ENCODE assay signal across 8 mouse cellular contexts in the genomic region with DNA sequence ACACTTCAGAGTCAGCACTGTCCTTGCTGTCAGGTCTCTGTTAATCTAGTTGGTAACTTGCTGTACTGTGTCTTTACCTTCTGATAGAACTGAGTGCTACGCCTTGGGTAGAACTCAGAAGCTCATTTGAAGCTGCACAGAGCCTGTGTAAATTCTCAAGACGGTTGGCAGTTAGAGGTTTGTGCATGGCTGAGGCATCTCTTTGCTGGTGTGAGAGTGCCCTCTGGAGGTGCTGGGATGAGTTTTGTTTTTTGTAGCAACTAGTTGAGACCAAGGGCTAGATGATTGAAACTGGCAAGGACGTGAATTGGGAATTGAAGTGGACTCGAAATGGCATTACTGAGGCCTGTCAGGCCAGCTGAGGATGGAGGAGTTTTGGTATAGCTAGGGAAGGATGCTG. TPM values are rescaled to one million over a fixed set of nuclear protein-coding genes. Genes with fewer than 3 reads are reported as not detected.
DNase-seq lines count a peak whose midpoint lies in the region; ATAC-seq and TF ChIP-seq lines count a peak whose summit lies in the region.

No protein-coding gene starts in this region.

- WGBS in heart, embryonic 11.5 days (ENCODE audit: insufficient replicate concordance) = 50% methylated on average over 4 of the region's 4 CpGs
- 44% methylated on average over 4 of the region's 4 CpGs for WGBS in lung, postnatal 0 days

- H3K36me3 ChIP-seq in heart, embryonic 11.5 days (ENCODE audit: control insufficient read depth, insufficient read depth, low read length) = 0 out of 2 replicates have a peak, but pooled peaks cover 2% of the 10 kb centered on the region
- peaks cover 0 to 20% of the 10 kb centered on the region in 2 experiments for H3K36me3 ChIP-seq in MEL (ENCODE audit: control insufficient read depth in 1 of 2, insufficient read depth in 2 of 2, low read length in 2 of 2)
- no peaks in the 10 kb centered on the region for H3K36me3 ChIP-seq in lung, postnatal 0 days (ENCODE audit: insufficient read depth, low read length)

- H3K4me3 ChIP-seq in heart, embryonic 11.5 days (ENCODE audit: low read depth, low read length) = no peak overlapping the region
- H3K4me3 ChIP-seq in MEL (ENCODE audit: control insufficient read depth in 1 of 2, insufficient read depth in 1 of 2, low read depth in 2 of 2, low read length in 2 of 2) = no peak overlapping the region
- no peak overlapping the region for H3K4me3 ChIP-seq in lung, postnatal 0 days (ENCODE audit: low read depth, low read length)

- H3K79me2 ChIP-seq in MEL (ENCODE audit: control insufficient read depth, insufficient read depth, low read length, poor library complexity) = peaks cover 27% of the 10 kb centered on the region

- H3K9ac ChIP-seq in heart, embryonic 11.5 days (ENCODE audit: low read depth, low read length) = no peak overlapping the region
- H3K9ac ChIP-seq in MEL (ENCODE audit: control insufficient read depth, low read depth, low read length, poor library complexity, severe bottlenecking) = no peak overlapping the region
- H3K9ac ChIP-seq in lung, postnatal 0 days (replicated peaks; ENCODE audit: low read depth) = no peak overlapping the region

- no peaks in the 10 kb centered on the region for H3K9me3 ChIP-seq in heart, embryonic 11.5 days (replicated peaks; ENCODE audit: control insufficient read depth, low read length)
- no peaks in the 10 kb centered on the region for H3K9me3 ChIP-seq in MEL (replicated peaks; ENCODE audit: insufficient read depth, low read length)
- H3K9me3 ChIP-seq in lung, postnatal 0 days (ENCODE audit: low read length) = no peaks in the 10 kb centered on the region

- no peaks in the 10 kb centered on the region for H3K27me3 ChIP-seq in heart, embryonic 11.5 days (ENCODE audit: control insufficient read depth, insufficient read depth, low read length)
- H3K27me3 ChIP-seq in MEL (ENCODE audit: control insufficient read depth in 1 of 2, insufficient read depth in 2 of 2, low read length in 2 of 2) = no peaks in the 10 kb centered on the region
- H3K27me3 ChIP-seq in lung, postnatal 0 days (replicated peaks; ENCODE audit: insufficient read depth, low read length) = no peaks in the 10 kb centered on the region

- TF ChIP-seq POLR2A in MEL (IDR thresholded peaks at IDR 0.05; ENCODE audit: control insufficient read depth in 1 of 2, insufficient read depth in 1 of 2, low read depth in 1 of 2, low read length in 2 of 2, poor library complexity in 1 of 2) = no peak

- peaks cover 34% of the 10 kb centered on the region for H3K4me1 ChIP-seq in heart, embryonic 11.5 days (ENCODE audit: control insufficient read depth, insufficient read depth, low read length)
- peaks cover 2 to 13% of the 10 kb centered on the region in 2 experiments for H3K4me1 ChIP-seq in MEL (ENCODE audit: control insufficient read depth in 1 of 2, insufficient read depth in 2 of 2, low read length in 2 of 2)
- H3K4me1 ChIP-seq in lung, postnatal 0 days (ENCODE audit: insufficient read depth, low read depth, low read length) = peaks cover 9% of the 10 kb centered on the region; the same call in 1 of the 2 replicates

- TF ChIP-seq RAD21 in MEL (IDR thresholded peaks at IDR 0.05; ENCODE audit: low read depth, low read length) = peak; percentile 78

- TF ChIP-seq EP300 in MEL (IDR thresholded peaks at IDR 0.05; ENCODE audit: low read depth in 1 of 2, low read length in 2 of 2) = no peak
- no peak for TF ChIP-seq EP300 in lung, postnatal 0 days (IDR thresholded peaks at IDR 0.05)

- no peak overlapping the region for H3K4me2 ChIP-seq in heart, embryonic 11.5 days
- H3K4me2 ChIP-seq in lung, postnatal 0 days (replicated peaks; ENCODE audit: low read depth, low read length) = no peak overlapping the region

- H3K27ac ChIP-seq in heart, embryonic 11.5 days (ENCODE audit: low read depth, low read length) = no peak overlapping the region
- H3K27ac ChIP-seq in MEL (ENCODE audit: control insufficient read depth, low read depth, low read length) = no peak overlapping the region
- no peak overlapping the region for H3K27ac ChIP-seq in lung, postnatal 0 days (ENCODE audit: low read length)

- no peak for ATAC-seq in heart, embryonic 11.5 days (replicated peaks; ENCODE audit: insufficient number of reproducible peaks, low FRiP score, low TSS enrichment)
- peak; percentile 62 for ATAC-seq in lung, postnatal 0 days

- peak; percentile 90 for DNase-seq in heart, adult 11 months
- DNase-seq in MEL (ENCODE audit: low read depth, low spot score) = peak; percentile 54
- DNase-seq in cerebellum, adult 9-10 months = peak; percentile 86
- DNase-seq in frontal cortex, postnatal 36 days (ENCODE audit: low spot score in 2 of 2) = peak; percentile 65 to 84
- DNase-seq in kidney, postnatal 4 days = peak; percentile 75 to 81
- peak; percentile 75 for DNase-seq in lung, postnatal 0 days (ENCODE audit: low spot score)
- DNase-seq in spleen, postnatal 14 days (ENCODE audit: low spot score in 2 of 2) = peak; percentile 28 to 37

- TF ChIP-seq CTCF in MEL (IDR thresholded peaks at IDR 0.05 in 2 of 3, conservative IDR thresholded peaks at IDR 0.05 in 1 of 3; ENCODE audit: control insufficient read depth in 1 of 3, insufficient read depth in 1 of 3, low read depth in 2 of 3, low read length in 3 of 3, poor library complexity in 1 of 3, severe bottlenecking in 1 of 3) = peak in 2 of 3 experiments; percentile 59 to 74; a peak in 5 of 6 replicates
- peak; percentile 81 for TF ChIP-seq CTCF in lung, postnatal 0 days (IDR thresholded peaks at IDR 0.05)

TF ChIP-seq in MEL, 35 proteins besides CTCF, POLR2A, EP300 and RAD21:
- TF ChIP-seq SIN3A (IDR thresholded peaks at IDR 0.05; ENCODE audit: low read length) (no peak), ZMIZ1 (IDR thresholded peaks at IDR 0.05; ENCODE audit: low read depth, low read length) (no peak), SMC3 (IDR thresholded peaks at IDR 0.05; ENCODE audit: low read depth, low read length) (peak; percentile 74)

RNA-seq across cellular contexts. Expression of gene Zfp664, which starts 6.5 kb away (rescaled TPM):
- 54.9 and 63.8 TPM in 2 replicates for polyA plus RNA-seq in heart, embryonic 11.5 days (2014; fragmentation: Nextera tagmentation; extraction: Ambion mirVana)
- total RNA-seq in MEL (2012; rRNA removed) = 15.9 and 18.6 TPM in 2 replicates
- polyA plus RNA-seq in MEL (2012; ENCODE audit: insufficient read depth in 1 of 2, insufficient read length in 2 of 2, low read depth in 1 of 2, low replicate concordance in 2 of 2, missing spikeins in 1 of 2) = 100 to 1,000 TPM in 1 of 2 experiments, 10 to 100 TPM in 1; 37.7 to 205 TPM
- 79.5 and 90.5 TPM in 2 replicates for polyA plus RNA-seq in lung, postnatal 0 days (2015; fragmentation: Nextera tagmentation; extraction: Ambion mirVana)

RNA-seq across cellular contexts. Expression of gene Ccdc92, which starts 6.8 kb away (rescaled TPM):
- polyA plus RNA-seq in heart, embryonic 11.5 days (2014; fragmentation: Nextera tagmentation; extraction: Ambion mirVana) = 5.3 and 5.8 TPM in 2 replicates
- total RNA-seq in MEL (2012; rRNA removed) = 7.6 and 9.2 TPM in 2 replicates
- 100 to 1,000 TPM in 1 of 2 experiments, 10 to 100 TPM in 1; 40.3 to 467 TPM for polyA plus RNA-seq in MEL (2012; ENCODE audit: insufficient read depth in 1 of 2, insufficient read length in 2 of 2, low read depth in 1 of 2, low replicate concordance in 2 of 2, missing spikeins in 1 of 2)
- polyA plus RNA-seq in lung, postnatal 0 days (2015; fragmentation: Nextera tagmentation; extraction: Ambion mirVana) = 9.8 and 10.7 TPM in 2 replicates

Comparison
In these comparisons a context has a peak if more than half of its experiments do, and no peak if none do; other contexts are left out.
1. DNase-seq: peak in every context shown above with its lines; median percentile 90 in heart, adult 11 months; 86 in cerebellum, adult 9-10 months; 78 in kidney, postnatal 4 days; 75 in lung, postnatal 0 days; 74 in frontal cortex, postnatal 36 days; 54 in MEL; 32 in spleen, postnatal 14 days.